Mouse (Mus musculus): ENCODE measurements around the gene Pcnt.

Pcnt gene

DNA sequence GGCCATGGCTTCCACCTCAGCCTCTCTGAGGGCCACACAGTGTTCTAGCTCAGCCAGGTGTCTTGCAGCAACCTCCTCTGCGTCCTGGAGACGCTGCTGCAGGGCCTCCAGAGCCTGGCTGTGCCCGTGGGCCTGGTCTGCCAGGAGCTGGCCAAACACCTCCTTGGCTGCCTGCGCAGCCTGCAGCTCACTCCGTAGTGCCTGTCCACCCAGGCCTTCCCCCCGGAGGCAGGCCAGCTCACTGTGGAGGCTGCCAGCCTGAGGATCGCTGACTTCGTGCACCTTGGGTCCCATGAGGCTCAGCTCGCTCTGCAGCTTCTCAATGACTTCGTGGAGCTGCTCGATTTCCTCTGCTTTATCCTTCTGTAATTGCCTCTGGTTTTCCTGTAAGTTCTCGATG is 50.0 kb downstream of the Pcnt start:
- DNase-seq, result no peak

DNA sequence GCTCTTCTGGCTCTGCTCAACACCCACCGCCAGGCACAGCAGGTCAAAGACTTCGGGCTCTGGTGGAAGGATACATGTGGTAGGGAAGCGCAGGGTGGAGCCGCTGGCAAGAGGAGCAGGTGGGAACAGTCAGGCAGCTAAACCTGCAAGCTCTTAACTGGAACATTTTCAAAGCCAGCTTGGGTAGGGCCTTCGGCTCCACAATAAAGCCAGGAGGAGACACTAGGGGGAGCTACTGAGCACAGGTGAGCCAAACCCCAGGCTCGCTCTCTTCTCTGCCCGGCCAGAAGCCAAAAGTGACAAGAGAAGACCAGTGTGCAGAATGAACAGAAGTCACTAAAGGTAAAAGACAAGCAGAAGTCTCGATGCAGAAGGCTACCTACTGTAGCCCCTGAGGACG is 50.8 kb downstream of the Pcnt start:
- peak; percentile 47 for DNase-seq

DNA sequence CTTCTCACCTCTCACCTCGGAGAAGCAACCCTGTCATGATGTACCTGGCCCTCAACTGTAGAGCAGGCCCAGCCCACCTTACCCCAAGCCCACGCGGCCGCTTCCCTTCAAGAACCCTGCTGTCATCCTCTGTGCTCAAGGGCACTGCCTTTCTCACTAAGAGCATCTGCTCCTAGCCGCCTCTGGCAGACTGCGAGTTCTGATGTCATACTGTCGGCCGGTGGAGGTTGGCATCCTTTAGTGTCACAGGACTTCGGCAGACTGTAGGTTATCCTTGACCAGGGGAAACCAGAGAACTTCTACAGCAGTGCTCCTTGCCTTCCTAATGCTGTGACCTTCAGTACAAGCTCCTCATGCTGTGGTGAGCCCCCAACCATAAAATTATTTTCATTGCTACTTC is 51.4 kb downstream of the Pcnt start:
- DNase-seq, result no peak

DNA sequence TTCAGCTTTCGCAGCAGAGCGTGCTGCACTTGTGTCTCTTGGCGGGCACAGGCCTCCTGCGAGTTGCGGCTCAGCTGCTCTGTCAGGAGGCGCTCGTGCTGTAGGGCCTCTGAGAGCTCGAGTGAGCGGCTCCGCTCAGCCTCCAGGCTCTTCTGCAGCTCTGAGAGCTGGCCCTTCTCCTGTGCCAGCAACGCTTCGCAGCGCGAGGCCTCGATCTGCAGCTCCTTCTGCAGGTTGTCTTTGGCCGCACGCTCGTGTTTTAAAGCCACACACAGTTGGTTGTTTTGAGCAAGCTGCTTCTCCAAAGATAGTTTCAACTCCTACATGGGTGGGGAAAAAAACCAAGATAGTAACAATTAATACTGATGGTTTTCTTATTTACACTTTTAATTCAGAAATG is 67.6 kb downstream of the Pcnt start:
- no peak for DNase-seq

DNA sequence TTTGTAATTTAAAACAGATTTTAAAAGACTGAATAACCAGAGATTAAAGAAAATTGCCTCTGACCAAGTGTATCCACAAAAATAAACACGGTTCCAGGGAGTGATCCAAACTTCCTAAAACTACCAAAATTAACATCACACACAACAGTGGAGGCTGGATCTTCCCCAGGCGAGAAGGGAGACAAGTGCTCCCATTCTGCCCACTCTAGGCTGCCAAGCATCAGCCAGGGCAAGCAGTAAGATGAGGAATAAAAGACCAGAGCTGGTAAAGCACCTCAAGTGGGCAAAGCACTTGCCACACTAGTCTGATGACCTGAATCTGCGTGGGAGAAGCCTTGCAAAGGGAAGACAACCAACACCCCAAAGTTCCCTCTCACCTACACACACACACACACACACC is 70.8 kb downstream of the Pcnt start:
- DNase-seq, result no peak

DNA sequence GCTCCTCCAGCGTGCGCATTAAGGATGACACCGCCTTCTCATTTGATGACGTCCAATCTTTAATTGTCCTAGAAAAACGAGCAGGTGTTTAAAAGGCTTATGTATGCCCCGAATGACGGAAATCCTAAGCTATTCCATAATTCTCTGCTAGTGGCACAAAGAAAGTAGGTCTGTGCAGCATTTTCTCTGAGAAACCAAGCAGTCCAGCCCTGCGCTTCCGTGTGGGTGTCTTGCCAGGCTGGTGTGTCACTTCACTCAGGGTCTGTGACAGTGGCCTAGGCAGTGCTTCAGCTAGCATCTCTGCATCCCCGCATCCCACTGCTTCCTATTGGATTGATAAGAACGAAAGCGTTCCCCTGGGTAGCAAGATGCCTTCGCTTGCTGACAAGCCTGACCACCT is 73.8 kb downstream of the Pcnt start:
- no peak for DNase-seq

DNA sequence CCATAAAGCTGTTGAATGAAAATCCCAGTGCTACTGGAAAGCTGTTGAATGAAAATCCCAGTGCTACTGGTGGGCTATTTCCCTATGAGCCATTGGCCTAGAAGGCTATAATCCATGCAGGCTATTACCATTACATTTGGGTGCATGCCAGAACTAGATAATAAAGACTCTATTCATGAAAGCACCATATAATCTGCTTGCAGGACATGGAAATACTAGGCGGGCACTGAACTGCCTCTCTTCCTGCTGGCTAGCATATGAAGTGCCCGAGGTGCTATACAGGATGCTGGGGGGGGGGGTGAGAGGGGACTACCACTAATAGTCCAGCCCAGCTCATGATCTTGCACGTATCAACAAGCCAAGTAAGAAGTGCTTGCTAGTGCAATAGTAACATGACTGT is 79.4 kb downstream of the Pcnt start:
- DNase-seq, result no peak

DNA sequence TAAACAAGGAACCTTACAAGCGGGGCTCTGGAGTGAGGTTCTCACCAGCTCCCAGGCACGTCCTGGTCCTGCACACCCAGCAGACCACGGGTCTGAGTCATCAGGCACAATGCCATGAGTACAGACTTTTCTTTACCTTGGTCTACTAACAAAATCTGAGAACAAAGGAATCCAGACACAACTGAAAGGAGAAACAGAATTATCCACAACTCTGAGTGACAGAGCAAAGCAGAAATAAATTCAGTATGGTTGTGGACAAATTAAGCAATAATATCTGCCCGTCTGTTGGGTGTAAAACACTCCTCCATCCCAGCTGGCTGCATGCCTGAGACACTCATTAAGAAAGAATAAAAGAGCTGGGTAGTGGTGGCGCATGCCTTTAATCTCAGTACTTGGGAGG is 84.1 kb downstream of the Pcnt start:
- DNase-seq, result no peak

DNA sequence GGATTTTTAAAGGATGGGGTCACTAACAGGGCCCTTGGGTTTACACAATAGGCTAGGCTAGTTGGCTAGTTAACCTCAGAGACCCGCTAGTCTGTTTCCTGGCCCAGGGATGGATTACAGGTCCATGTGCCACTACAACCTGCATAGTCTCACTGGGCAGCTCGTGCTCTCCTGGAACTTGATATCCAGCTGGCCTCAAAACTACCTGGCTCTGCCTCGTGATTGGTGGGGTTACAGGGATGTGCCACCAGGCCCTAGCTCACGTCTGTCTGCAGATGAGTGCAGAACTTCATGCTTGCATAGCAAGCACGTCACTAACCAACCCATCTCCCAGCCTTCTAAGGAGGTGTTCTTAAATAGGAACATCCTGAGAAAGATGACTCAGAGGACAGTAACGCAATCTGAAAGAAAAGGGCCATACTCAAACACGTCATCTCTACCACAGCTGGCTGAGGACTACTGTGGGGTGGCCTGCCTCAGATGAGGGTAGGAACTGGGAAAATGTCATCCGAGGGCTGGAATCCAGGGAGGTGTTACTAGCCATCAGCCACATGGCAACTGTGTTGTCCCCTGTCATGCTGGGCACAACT is 85.2 kb downstream of the Pcnt start:
- no peak for DNase-seq

DNA sequence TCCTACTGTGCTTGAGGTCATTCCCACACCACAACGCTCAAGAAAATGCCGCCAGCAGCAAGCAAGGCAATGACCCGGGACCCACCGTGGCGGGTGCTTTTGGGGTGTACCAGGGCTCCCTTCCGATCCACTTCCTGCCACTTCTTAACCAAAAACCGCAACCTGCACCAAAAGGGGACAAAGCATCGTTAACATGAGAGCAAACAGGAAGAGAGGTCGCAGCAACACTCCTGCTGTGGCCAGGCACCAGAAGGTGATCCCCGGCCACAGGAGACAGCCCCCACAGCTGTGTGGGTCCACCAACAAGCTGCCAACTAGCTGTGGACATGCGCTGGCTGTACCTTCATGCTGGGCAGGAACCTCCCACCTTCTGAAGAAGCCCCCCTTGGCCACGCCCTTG is 87.6 kb downstream of the Pcnt start:
- DNase-seq, result no peak

DNA sequence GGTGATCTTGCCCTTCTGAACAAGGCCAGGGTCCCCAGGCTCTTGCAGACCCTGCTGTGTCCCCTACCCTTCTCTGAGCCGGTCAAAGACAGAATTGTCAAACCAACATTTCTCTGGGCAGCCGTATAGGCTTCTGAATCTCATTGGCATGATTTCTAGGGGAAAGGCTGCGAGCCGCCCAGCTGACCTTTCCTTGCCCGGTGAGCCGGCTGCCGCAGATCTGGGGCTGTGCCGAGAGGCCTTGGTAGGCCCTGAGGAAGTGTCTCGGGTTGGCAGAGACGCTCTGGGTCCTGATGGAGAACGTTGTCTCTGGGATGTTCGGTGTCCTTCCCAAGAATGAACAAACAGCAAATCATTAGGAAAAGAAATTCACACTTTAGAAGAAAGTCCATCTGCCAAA is 88.6 kb downstream of the Pcnt start:
- DNase-seq, result no peak

DNA sequence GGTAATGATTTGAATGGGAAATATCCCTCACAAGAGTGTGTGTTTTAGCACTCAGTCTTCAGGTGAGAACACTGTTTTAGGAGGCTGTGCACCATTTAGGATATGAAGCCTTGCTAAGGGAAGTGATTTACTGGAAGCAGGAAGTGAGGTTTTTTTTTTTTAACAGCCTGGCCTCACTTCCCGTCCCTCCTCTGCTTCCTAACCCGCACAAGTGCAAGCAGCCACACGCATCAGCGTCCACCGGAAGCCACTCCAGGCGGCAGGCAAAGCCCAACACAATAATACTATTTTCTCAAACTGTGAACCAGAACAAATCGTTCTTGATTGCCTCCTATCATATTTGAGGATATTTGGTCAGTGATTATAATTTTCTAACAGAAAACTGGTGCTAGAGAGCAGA is 90.6 kb downstream of the Pcnt start:
- no peak for DNase-seq

DNA sequence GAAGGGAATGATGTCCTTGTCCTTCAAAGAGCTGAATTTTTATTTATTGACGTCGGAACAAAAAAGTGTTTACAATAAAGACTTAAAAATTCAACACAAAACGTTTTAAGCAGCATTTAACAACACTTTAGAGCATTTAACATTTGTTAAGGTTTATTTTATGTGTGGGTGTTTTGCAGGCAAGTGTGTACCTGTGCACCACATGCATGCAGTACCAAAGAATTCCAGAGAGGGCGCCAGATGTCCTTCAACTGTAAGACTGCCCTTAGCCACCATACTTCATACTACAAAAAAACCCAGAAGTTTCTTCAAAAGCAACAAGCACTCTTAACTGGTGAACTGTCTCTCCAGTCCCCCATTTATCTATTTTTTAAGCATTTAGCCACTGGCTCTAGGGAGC is 96.0 kb downstream of the Pcnt start:
- peak; percentile 55 for DNase-seq

DNA sequence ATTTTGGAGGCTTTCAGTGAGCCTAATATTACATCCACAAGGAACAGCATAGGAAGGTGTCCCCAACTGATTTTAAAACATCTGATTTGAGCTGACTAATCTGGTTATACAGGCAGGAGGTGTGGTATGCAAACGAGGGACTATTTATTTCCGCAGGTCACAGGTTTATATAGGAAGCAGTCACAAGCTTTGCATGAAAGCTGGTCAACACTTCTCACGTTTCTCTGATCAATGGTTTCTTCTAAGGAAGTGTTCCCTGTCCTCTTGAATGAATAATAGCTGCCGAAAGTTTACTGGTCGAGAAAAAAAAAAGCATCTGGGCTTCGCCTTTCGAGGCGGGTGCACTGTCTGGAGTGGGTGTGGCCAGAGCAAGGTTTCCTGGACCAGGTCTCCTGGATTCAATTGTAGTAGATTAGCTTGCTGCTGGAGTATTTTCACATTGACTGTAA is 96.5 kb downstream of the Pcnt start:
- peak; percentile 48 for DNase-seq

DNA sequence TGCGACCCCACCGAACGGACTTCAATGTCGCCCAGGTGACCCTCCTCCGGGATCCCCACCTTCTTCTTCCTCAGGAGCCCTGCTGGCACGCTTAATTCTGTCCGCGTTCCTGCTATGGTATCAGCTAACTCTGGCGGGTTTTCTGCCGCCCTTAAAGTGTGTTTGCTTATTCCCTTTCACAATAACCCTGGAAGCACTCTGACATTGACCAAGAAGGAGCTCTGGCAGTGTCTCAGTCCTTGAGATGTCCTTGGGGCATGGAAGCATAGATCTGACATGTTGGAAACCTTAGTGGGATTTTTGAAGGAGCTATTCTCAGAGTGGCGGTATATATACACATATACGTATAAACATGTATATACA is 97.1 kb downstream of the Pcnt start:
- DNase-seq, result no peak

DNA sequence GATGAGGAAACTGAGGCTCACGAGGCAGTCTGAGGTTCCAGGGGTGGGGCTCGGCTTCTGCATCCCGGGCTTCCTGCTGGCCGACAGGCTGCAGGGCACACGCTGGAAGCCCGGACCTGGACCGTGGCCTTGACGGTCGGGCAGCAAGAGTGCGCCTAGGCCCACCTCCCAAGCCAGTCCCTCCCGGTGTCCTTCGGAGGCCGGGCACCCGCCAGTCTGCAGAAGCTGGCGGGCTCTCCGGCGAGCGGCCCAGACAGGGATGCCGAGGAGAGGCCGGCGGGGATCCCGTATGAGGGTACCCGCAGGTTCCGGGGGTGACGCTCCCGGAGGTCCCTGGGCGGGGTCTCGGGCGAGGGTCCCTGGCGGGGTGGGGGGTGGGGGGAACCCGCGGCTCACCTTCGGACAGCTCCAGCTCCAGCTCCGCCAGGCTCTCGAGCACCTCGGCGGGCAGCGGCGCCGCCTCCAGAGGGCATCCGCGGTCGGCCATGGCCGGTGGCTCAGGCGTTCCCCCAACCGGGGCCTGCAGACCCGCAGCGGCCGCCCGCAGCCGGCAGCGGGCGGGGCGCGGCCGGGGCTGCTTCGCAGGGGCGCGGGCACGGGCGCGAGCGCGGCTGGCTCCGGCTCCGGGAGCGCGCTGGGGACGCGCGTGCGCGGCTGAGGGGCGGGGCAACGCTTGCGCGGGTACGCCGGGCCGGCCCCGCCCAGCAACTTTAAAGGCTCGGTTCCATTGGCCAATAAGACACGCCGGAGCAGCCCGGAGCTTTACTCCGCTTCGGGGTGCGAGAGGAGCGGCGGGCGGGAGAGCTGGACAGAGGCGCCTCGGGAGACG is 97.7 kb downstream of the Pcnt start, which contains the start of gene Dip2a:
TSS of gene Dip2a (minus strand) at position 581 of the 829 bp plus-strand sequence.
- peak; percentile 98 for DNase-seq

DNA sequence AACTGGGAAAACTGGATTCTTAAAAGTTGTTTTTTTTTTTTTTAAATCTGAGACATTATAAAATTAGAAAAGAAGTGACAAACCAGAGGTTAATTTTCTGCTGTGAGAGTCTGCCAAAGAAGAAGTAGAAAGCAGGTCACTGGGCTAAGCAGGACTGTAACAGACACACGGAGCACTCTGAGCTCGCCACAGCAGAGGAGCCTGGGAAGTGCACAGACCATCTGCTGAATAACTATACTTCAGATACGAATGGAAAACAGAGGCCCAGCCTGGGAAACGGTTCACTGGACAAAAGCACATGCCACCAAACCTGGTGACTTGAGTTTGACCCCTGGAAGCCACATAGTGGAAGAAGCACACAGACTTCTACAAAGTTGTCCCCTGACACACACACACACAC is 108.2 kb downstream of the Pcnt start:
- DNase-seq, result no peak

DNA sequence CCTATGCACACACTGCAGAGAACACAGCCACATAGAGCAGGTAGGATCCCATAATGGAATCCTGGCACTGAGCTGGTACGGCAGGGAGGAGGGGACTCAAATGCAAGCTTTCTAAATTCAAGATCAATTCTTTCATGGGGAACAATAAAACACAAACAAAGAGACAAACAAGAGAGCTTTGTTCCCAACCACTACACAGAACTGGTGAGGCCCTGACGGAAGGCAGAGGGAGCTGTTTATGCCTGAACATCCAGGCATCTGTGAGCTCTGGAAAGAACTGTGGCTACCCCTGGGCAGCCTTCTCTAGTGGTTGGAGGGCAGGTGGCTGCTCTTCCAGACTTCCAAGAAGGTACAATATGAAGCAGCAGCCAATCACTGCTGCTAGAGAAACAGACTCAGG is 110.5 kb downstream of the Pcnt start:
- no peak for DNase-seq

DNA sequence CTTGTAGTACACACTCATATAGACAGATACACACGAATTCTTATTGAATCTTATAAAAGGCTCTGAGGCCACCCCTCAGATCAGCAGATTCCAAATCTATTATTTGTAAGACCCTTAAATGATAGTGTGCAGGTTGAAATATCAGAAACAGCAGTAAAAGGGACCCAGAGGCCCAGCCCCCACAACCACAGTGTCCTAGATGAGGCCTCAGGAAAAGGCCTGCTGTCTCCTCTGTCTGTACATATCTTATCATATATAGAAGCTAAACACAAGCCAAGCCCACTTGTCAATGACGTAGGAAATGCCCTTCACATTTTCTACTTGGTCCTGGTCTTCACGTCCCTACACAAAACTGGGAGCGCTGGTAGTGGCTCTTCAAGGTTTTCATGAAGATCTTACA is 113.5 kb downstream of the Pcnt start:
- no peak for DNase-seq

DNA sequence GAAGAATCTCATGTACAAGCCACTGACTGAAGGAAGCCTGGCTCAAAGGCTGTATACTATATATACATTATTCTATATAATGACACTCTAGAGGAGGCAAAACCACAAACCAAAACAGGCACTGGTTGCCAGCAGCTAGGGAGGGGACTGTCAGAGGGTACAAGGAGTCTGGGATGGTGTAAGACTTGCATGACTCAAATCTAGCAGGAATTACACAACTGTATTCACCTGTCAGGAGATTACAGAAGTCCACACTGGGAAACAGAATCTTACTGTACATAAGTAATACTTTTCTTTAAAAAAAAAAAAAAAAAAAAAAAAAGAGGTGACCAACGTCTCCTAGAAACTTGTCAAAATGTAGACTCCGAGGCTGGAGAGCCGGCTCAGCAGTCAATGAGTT is 114.0 kb downstream of the Pcnt start:
- DNase-seq, result no peak

DNA sequence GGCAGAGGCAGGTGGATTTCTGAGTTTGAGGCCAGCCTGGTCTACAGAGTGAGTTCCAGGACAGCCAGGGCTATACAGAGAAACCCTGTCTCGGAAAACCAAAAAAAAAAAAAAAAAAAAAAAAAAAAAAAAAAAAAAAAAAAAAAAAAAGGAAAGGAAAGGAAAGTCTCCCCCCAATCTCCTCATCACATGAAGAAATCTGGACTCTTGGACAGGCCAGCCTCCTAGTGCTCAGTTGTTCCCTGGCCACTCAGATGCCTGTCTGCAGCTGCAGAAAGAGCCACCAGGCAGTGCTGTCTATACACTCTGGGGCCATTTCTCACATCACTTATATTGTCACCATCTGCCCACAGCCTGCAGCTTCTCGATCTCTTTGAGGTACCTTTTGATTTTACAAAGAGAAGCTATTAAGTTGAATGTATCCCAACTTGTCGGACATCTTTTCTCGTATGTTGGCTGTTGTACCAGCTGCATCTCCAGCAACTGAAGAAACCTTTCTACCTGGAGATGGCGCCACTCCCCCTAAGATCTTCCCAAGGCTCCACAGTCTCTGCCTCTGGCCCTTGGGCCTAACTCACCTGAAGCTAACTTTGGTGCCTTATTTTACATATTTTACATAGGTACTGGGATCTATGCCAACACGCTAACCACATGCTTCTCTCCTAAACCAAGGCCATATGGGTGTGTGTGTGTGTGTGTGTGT is 116.1 kb downstream of the Pcnt start:
- peak; percentile 45 for DNase-seq

DNA sequence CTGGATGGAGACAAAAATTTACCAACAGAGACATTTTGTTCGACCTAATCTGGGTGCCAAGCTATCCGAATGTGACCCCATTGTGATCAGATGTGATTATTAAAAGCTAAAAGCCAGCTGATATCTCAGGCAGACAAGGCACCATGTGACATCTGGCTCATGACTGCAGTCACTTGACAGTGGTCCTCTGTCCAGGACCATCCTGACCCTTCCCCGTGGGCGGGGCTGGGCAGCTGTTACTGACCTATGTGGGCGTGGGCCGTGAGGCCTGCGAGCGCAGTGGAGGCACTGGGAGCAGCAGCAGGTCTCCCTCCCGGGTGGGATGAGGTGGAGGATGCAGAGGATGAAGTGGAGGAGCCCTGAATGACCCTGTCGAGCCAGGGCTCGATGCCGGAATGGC is 125.0 kb downstream of the Pcnt start:
- DNase-seq, result no peak

DNA sequence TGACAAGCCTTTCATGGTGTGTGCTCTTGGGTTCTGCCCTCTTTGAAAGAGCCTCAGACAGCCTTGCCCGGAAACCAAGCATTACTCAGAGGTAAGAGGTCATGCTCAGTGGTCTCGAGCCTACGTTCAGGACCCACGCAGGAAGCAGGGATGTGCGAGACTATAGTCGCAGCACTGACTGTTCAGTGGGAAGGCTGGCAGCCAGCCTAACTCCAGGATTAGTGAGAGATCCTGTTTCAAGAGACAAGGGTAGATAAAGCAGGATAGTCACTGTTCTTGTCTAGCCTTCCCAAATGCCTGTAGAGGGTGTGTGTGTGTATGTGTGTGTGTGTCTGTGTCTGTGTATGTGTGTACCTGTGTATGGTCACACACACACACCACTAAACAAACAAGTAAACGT is 126.4 kb downstream of the Pcnt start:
- no peak for DNase-seq

DNA sequence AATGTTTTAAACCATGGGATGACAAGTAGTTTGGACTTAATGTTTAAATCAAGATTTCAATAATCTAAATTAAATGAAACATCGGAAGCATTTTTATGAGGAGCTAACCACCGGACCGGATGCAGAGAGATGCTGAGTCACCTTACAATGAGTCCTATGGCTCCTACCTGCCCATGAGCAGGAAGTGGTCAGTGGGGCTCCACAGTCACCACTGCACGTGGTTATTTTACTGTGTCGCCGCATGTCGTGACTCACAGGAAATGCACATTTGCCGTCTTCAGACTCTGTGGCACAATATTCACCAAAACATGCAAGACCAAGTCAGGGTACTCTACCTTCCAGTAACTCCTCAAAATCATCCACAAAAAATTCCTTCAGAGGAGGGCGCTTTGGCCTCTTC is 135.8 kb downstream of the Pcnt start:
- DNase-seq, result no peak

Data from kidney, adult 18-20 months (tissue).